Mouse (Mus musculus): ENCODE measurements around the gene Erf. TPM values are rescaled to one million over a fixed set of nuclear protein-coding genes. Genes with fewer than 3 reads are reported as not detected.

The Erf gene
- total RNA-seq, 2 experiments from 2014 or later = 60.8 to 65.2 TPM

DNA sequence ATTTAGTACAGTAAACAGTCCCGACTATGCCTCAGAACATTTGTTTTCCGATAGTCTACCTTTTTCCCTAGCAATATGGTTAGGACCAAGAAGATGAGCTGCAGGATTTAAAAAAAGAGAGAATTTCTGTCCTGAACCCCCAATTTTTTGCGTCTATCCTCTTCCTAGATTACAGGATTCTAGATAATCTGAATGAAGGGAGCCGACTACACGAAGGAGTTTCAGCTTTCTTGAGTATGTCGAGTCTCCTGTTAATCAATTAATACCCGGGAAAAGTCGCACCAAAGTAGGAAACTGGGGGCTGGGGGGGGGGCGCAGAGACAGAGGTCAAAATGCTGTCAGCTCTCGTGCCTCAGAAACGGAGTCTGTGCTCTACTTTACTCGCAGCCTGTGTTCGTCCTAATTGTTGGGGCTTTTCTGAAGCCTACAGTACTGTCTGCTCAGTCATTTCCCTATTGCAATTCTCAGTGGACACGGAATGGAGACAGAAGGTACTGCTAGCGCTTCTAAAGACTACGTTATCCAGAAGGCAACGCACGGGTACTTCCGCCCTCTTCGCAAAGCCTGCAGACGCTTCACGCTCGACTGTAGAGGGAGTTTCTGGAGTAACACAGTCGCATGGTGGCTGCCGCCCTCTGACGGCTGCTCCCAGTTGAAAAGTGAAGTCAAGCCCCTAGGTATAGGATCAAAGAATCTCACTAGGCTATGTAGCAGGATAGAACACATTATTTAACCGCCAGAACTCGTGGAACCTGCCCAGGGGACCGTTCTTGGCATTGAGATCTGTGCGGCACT, 11.5 kb downstream of the Erf start:
- DNase-seq (ENCODE audit: low spot score in 2 of 2) = peak; percentile 83 to 87

DNA sequence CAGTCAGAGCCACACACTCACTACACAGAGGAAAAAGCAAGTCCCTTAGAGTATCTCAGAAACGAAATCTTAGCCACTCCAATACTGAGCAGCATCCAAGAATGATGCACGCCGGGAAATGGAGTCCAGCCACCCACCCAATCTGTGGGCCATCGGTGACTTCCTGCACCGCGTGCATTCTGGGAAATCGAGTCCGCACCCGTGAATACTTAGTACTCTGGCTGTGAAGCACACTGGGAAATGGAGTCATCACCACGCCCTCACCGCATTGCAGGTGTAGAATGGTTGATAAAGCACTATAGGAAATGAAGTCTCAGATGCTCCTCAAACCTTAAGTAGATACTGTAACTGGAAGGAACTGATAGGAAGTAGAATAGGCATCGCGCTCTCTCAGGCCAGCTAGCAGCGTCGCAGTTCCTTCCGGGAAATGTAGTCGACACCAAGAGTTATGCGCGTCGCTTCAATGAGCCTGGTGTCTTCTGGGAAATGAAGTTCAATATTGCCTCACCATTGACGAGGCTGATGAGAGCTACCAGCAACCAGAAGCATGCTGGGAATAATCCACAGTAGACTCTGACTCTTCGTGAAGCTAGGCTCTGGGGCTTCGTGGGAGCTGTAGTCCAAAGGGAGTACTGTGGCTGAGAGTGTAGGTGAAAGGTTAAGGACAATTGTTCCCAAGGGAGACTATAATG, 12.4 kb downstream of the Erf start:
- peak; percentile 92 to 96 for DNase-seq (ENCODE audit: low spot score in 2 of 2)

DNA sequence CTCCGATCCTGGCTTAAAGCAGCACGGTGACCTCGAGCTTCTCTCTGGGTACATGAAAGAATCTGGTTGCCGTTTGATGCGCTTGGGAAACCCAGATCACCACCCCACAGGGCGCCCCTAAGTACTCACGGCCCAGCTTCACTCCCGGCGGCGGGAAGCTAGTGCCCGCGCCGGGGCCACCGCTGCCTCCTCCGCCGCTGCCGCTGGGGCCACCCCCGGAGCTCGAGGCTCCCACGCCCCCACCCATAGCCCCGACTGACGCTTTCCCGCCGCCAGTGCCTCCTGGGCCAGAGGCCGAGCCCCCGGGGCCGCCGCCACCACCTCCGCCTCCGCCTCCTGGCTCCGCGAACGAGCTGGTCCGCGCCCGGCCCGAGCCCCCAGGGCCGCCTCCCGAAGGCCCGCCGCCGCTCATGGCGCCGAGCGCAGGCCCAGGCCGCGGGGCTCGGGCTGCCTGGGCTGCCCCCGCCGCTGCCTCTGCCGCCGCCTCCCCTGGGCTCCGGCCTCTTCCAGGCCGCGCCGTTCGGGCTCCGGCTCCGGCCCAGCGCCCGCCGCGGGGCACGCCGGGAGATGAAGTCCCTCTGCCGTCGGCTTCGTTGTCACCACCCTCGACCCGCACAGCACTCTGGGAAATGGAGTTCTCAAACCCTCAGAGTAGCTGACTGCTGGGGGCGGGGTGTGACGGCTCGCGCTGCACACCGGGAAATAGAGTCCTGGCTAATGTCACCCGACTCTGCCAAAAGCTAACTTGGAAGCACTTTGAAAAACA, 13.1 kb downstream of the Erf start, which contains the start of gene Gsk3a:
Gene Gsk3a (minus strand): TSS at position 603 of the 766 bp plus-strand sequence.
- peak; percentile 99 for DNase-seq (ENCODE audit: low spot score in 2 of 2)

DNA sequence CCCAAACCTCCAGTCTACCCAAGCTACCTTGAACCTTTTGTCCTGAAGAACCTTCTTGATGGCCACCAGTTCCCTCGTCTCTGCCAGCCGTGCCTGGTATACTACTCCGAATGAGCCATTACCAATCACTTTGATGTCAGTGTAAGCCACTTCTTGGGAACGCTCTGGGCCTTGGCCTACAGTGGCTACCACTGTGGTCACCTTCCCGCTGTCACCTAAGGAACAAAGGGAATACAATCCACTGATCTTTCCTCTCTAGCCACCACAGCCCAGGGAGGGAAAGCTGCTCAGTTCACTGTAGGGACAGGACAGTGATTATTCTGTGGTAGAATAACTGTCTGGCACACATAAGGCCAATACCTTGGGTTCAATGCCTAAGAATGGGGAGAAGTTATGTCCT, 15.0 kb downstream of the Erf start:
- no peak for DNase-seq (ENCODE audit: low spot score in 2 of 2)

DNA sequence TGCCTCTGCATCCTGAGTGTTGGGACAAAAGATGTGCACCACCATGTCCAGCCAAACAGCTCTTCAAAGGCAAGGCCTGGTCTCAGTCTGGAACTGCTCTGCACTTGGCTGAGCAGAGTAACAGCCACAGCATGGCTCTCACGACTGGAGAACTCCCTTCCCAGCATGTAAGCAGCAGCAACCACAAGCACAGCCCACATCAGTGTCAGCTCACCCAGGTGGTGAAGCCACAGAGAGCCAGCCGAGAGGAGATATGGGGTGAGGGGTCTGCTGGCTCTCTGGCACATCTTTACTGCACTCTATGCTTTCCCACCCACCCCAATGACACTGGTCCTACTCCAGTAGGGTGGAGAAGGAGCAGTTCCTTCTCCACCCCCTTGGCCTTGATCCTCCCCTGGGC, 17.5 kb downstream of the Erf start:
- no peak for DNase-seq (ENCODE audit: low spot score in 2 of 2)

DNA sequence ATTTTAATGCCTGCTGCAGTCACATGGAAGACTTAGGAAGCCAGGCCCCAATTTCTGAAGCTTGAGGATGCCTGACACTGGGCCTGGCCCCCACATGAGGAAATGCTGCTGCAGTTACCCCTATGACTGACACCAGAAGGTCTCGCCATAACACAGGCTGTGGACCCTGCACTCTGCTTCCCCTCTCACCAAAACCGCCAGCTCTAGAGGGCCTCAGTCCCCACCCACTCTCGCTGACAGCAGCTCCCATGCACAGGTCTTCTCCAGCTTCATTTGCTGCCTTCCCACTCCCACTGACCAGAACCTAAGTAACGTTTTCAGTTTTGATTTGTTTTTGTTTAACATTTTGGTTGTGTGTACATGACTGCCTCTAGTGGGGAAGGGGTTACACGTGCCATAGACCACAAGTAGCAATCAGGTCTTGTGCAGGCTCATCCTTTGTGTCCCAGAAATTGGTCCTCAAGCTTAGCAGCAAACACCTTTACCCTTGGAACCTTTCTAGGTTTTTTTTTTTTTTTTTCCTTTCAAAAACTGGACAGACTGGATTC, 18.4 kb downstream of the Erf start:
- no peak for DNase-seq (ENCODE audit: low spot score in 2 of 2)

DNA sequence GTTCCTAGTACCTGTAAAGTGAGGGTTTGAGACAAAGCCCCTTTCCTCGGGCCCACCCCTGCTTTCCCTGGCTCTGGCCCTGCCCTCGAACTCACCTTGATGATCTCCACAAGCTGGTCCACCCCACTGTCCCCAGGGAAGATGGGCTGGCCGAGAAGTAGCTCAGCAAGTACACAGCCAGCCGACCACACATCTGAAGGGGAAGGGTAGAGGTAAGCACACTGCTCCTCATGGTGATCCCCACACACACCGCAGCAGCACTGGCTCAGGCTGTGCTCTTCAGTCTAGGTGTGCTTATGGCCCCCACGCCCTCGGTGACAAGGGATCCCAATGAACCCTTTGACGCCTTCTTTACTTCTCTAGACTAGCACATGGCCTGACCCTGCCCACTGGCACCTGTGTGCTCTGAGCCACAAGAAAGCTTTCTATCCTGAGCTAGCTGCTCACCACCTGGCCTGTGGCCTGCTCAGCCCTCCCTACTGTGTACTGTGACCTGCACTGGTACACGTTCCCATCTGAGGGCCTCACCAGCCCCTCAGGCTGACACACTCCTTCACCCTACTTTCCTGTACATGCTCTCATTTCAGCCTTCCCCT, 19.8 kb downstream of the Erf start:
- no peak for DNase-seq (ENCODE audit: low spot score in 2 of 2)

DNA sequence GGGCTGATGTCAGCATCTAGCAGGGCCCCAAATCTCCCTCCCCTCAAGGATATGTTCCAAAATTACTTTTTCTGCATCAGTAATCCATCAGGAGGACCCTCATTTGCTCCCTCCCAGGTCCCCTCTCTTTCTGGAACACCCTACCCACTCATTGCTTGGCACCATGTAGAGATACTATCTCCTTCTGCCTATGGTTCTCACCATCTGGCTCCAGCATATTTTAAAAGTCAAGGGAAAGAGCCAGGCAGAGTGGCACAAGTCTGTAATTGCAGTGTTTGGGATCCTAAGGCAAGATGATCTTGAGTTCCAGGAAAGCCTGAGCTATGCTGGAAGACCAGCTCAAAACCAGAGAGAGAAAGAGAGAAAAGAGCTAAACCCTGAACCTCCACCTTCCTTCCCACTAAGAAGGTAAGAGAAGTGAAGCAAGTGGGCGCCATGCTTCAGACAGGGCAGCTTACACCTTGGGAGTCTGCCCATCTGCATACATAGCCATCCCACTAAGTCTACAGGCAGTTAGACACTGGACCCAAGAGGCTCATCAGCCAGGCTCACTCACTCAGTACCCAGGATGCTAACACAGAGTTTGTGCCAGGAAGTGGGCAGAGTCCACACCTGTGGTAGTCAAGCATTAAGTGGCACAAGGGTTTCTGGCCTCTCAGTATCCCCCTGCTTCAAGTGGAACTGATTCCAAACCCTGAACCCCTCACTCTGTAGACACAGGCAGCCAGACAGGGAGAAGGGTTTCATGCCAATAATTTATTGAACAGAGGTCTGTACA, 22.8 kb downstream of the Erf start:
- no peak for DNase-seq (ENCODE audit: low spot score in 2 of 2)

DNA sequence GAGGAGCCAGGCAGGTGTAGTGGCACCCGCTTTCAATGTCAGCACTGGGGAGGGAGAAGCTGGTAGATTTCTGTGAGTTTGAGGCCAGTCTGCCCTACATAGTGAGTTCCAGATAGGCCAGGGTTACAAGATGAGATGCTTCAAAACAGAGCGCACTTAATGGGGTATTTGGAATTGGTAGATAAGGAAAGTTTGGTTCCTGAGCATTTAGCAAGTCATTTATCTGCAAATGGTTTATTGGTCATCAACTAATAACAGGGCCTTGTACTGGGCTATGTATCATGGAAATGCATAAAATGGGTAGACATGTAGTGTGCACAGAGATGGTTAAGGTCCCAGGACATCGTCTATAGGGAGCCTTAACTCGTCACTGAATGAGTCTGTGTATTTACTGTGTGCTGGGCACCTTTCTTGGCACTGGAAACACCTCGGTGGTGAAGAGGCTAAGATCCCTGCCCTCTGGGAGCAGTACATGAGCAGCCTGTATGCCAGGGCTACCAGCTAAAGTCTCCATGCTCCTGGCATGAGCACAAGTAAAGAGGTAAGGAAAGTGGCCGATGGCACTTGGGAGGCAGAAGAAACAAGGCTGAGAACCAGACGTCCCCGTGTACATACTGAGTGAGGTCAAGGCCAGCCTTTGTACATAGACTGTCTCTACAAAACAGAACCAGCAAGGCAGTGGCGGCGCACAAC, 28.1 kb downstream of the Erf start:
- DNase-seq (ENCODE audit: low spot score in 2 of 2) = no peak

DNA sequence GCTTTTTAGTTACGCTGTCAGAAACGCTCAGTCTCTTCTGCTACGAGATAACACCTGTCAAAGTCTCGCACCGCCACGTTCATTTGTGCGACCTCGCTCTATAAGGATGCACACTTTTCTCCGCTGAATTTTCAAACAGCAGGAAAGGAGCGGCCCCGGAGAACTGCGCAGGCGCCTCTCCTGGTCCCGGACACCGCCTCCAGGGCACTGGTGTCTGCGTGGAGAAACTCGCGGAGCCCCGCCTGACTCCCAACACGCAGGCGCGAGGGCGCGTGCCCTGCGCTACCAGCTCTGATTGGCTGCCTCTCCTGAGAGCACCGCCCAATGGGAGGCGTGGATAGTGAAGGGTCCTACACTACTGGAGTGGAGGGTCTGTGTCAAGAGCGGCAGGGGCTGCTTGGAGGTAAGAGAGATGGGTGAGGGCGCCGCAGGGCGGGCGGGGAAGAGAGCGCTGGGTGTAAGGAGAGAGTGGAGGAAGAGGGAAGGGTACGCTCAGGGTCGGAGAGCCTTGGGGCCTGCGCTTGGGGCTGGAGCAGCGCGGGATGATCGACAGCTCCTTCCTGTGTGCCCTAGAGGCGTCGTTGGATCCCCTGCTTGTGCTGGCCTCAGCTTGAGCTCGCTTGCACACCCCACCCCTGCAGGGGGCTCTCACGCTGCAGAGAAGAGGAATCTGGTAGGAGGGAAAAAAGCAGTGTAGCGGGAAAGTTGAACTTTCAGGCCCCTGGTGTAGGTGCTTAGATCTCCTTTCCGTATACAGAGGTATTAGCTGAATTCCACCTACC, 29.3 kb downstream of the Erf start, which contains the start of gene Zfp526:
Gene Zfp526 (plus strand): TSS at position 324 of the 782 bp plus-strand sequence.
- peak; percentile 98 for DNase-seq (ENCODE audit: low spot score in 2 of 2)

DNA sequence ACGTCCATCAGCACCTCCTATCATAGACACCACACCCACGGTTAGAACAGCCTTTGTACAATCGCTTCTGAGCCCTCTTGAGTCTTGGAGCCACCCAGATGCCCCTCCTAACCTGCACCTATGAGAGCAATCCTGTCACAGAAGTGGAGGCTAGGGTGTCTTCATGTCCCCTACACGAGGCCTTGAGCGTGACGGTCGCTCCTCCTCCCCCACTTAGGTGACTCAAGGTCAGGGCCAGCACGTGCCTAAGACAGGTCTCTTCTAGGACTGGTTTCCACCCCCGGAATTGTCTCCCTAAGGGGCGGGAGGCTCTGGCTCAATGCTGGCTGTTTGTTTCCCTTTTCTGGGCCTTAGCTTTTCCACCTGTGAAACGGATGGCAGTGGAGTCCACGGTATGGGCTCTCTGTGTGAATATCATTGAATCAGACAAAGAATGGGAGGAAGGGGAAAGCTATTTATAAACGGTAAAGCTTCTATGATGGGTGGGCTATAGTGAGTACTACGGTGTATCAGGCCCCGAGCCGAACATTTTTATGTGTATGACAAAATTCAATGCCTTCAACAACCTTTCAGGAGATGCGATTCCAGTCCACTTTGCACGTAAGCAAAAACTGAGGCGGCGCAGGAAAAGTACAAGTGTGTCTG, 30.0 kb downstream of the Erf start, which contains the start of gene Dedd2:
Gene Dedd2 (minus strand): TSS at position 159 of the 645 bp plus-strand sequence.
- no peak for DNase-seq (ENCODE audit: low spot score in 2 of 2)

DNA sequence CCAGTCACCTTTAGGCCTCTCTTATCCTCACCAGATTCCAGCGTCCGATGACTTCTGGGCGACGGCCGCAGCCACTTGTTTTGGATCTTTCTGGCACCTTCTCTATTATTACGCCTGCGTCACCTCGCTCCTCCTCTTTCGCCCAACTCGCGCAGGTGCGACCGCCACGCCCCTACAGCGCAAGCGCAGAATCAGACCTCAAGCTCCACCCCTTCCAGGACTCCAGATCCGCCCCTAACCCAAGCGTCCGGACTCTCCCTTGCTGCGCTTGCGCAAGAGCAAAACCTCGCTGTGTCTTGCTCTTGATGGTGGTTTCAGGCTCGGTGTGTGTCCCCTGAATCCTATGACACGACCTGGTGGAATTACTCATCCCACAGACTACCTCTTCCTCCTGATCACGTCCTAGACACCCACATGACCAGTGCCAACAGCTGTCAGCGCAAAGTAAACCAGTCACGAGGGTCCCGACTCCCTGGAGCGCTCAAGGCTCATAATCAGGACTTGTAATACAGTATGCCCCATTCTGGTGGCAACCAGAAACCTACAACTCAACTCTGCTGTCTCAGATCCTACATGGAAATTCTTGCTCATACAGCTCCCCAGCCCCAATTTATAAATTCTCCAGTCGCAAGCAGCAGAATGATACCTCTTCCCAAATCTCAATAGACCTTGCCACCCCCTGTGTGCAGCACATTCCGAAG, 30.7 kb downstream of the Erf start:
- peak; percentile 93 to 96 for DNase-seq (ENCODE audit: low spot score in 2 of 2)

DNA sequence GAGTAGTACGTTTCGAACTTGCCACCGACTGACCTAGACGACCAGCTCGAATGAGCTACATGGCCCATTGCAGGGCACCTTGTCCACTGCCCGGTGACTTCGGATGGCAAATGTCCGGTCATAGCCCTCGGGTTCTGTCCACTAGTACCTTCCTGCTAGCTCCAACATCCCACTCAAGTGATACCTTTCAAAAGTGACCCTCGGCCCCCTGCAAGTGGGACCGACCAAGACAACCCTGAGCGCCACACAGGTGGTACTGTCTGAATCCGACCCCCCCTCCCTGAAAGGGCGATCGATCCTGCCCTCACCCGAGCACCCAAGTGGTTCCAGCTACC, 31.2 kb downstream of the Erf start:
- DNase-seq (ENCODE audit: low spot score in 2 of 2) = no peak

DNA sequence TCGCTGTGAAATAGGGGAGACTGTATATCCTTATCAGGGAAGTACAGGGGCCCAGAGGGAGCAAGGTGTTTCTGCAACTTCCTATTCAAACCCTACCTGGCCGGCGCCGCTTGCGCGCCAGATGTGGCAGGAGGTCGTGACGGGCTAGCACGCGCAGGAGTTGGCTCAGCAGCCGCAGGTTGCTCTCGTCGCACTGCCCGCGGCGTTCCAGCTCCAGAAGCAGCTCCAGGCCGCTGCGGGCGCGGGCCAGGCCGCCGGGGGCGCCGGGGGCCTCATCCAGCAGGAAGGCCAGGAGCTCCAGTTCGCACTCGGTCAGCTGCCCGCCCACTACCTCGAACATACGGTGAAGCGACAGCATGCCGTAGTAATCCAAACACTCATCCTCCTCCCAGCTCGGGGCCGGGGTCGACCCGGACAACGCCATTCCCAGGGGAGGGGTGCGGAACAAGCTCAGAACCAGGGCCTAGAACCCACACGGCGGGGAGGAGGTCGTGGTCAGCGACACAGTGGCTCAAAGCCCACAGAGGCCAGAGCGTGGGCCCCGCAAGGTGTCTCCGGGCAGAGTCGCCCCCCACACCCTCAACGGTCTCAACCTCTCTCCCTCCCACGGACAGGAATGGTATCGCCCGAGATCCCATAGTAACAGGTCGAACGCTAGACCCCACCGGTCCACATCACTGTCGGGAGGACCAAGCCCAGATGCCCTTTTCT, 31.7 kb downstream of the Erf start:
- DNase-seq (ENCODE audit: low spot score in 2 of 2) = peak; percentile 30 to 39

DNA sequence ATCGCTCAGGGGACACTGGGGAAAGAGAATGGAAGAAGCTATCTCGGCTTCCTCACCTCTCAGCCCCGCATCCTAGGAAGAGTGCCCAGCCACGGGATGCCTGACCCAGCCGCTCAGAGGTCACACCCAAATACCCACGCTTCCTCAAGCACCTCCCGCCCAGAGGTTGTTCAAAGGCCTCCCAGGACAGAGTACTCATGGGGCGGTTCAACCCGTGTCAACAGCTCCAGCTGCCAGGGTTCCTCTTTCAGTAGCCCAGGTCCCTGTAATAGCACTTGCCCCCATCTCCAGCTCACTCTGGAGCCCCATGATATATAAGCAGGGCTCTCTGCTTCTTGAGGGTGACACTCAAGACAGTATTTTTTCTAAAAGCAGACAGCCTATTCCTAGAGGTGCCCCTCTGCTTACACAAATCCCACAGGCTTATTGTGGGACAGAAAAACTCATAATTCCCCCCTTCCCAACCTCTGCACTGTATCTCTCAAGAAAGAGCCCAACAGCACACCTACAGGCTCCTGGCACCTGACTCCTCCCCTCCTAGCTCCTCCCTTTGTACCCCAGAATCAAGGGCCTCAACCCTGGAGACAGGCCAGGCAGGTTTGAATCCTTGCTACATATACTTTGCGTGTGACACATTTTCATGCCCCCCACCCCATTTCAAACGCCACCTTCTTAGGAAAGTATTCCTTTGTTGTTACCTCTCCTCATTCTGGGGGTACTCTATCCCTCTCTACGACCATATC, 32.7 kb downstream of the Erf start:
- DNase-seq (ENCODE audit: low spot score in 2 of 2) = no peak

DNA sequence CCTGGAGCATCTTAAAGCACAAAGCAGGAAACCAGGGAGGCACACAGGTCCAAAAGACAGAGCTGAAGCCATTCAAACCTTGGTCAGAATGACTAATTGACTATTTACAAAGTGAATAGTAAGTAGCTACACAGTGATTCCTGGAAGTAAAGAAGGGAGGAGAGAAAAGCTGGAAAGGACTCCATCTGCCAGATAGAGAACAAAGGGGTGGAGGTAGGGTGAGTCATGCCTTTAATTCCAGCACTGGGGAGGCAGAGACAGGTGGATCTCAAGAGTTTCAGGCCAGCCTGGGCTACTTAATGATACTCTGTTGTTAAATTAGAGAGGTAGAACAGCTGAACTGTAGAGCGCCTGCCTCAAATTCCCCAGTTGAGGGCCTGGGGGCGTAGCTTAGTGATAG, 36.4 kb downstream of the Erf start:
- DNase-seq (ENCODE audit: low spot score in 2 of 2) = no peak

All from left cerebral cortex, adult 18-20 months (tissue).